Mouse (Mus musculus) heart, adult 2 months (tissue): ENCODE measurements around the gene Cphx3.
"Not testable (repeated sequence)": the region's sequence is repeated elsewhere in the genome, so short reads cannot be mapped to it uniquely, and the experiment has no call there.

Experiments
- CTCF ChIP-seq: fragments of 200-600 bp; IDR thresholded peaks from 2 replicates; pipeline ENCODE4 v1.8.1; 2022; ENCODE audit warnings: antibody characterized with exemption, mild to moderate bottlenecking, moderate library complexity
- EP300 ChIP-seq: fragments of 200-500 bp; IDR thresholded peaks from 2 replicates; pipeline ENCODE4 v1.6.1; 2011; ENCODE audit warnings: low read depth, low read length, control low read depth; ENCODE audit not compliant: insufficient read depth
- POLR2A ChIP-seq: fragments of 200-500 bp; IDR thresholded peaks from 2 replicates; pipeline ENCODE4 v1.6.1; 2011; ENCODE audit warnings: mild to moderate bottlenecking, low read depth, low read length, control low read depth; ENCODE audit not compliant: insufficient read depth

DNA sequence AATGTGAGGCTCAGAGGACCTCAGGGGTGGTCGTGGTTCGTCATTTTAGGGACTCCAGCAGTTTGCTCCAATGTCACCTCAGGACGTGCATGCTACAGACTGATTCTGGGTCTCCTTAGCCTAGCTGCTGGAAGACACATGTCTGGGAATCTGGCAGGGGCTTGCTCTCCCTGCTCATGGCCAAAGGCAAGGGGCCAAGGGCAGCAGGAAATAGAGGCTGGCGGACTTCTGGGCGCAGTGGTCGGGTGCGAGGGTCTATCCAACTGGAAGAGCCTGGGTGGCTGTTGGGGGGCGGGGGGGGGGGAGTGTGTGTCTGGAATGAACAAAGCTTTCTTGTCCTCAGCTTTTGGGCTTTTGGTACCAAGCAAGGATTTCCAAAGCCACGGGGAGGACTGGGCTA lies 33.3 kb upstream of the Cphx3 start:
- TF ChIP-seq EP300, CTCF, POLR2A: not testable (repeated sequence)
